Mouse (Mus musculus): Measurements from ENCODE around the gene Krcc1. TPM values are rescaled to one million over a fixed set of nuclear protein-coding genes. Genes with fewer than 3 reads are reported as not detected.

Gene Krcc1
- polyA plus RNA-seq, 1 experiment, result 6.9 TPM

DNA sequence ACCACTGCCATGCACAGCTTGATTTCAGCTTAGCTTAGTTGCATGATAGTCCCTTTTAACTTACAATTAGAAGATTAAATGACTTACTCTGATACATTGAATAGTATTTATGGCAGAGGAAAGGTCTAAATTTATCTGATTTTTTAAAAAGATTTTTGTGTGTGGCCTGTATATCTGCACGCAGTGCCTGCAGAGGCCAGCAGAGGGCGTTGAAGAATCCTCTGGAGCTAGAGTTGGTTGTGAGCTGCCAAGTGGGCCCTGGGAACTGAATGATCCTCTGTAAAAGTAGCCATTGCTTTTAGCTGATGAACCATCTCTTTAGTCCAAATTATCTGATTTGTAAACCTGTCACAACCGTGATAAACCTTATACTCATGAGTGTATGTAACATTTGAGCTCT, 27.3 kb downstream of the Krcc1 start:
- H3K4me3 ChIP-seq (ENCODE audit: low read depth, low read length), result no peak overlapping the region
- TF ChIP-seq CTCF (IDR thresholded peaks at IDR 0.05; ENCODE audit: extremely low read depth, insufficient read length, insufficient replicate concordance, low read depth, low read length) (peak; percentile 73; the same call in 1 of the 2 replicates), POLR2A (IDR thresholded peaks at IDR 0.05; ENCODE audit: low read depth, low read length) (no peak)
- H3K36me3 ChIP-seq (ENCODE audit: control insufficient read depth, insufficient read depth, low read length), result no peaks in the 10 kb centered on the region
- WGBS, result 64% methylated on average over 3 of the region's 3 CpGs
- no peaks in the 10 kb centered on the region for H3K4me1 ChIP-seq (ENCODE audit: control insufficient read depth, insufficient read depth, insufficient read length, low read length)
- H3K27ac ChIP-seq (ENCODE audit: insufficient read depth, low read depth, low read length), result no peak overlapping the region
- H3K27me3 ChIP-seq (ENCODE audit: control insufficient read depth, insufficient read depth, low read length), result no peaks in the 10 kb centered on the region

DNA sequence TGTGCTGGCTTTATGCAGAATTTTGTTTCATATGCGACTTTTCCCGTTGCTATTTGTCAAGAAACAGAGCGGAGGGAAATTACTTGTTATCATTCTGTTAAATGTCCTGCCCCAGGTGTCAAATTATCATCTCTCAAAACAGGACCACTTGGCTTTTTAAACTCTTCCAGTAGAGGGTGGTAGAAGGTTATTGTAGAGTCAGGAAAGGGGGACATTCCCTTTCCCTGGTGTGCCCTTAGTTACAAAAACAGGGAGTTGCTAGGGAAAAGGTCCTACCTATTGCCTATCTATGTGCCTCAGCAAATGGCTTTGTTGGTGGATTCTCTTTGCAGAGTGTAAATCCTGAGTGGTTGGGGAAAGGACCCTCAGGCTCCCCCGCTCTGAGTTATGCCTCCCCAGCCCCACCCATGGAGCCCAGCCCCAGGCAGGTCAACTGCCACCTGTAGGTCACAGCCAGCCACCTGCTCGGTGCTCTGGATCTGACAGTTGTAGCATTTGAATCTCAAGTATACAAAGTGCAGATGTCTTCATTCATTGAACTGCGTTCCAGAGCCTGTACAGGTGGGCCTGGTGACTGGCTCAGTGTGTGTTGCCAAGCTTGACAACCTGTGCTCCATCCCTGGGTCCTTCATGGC, 30.7 kb downstream of the Krcc1 start:
- Histone ChIP-seq H3K4me1 (ENCODE audit: control insufficient read depth, insufficient read depth, insufficient read length, low read length) (no peaks in the 10 kb centered on the region), H3K27me3 (ENCODE audit: control insufficient read depth, insufficient read depth, low read length) (no peaks in the 10 kb centered on the region), H3K27ac (ENCODE audit: insufficient read depth, low read depth, low read length) (no peak overlapping the region), H3K36me3 (ENCODE audit: control insufficient read depth, insufficient read depth, low read length) (no peaks in the 10 kb centered on the region), H3K4me3 (ENCODE audit: low read depth, low read length) (no peak overlapping the region)
- WGBS, result 49% methylated on average over 6 of the region's 6 CpGs
- no peak for TF ChIP-seq CTCF (IDR thresholded peaks at IDR 0.05; ENCODE audit: extremely low read depth, insufficient read length, insufficient replicate concordance, low read depth, low read length)
- no peak for TF ChIP-seq POLR2A (IDR thresholded peaks at IDR 0.05; ENCODE audit: low read depth, low read length)

DNA sequence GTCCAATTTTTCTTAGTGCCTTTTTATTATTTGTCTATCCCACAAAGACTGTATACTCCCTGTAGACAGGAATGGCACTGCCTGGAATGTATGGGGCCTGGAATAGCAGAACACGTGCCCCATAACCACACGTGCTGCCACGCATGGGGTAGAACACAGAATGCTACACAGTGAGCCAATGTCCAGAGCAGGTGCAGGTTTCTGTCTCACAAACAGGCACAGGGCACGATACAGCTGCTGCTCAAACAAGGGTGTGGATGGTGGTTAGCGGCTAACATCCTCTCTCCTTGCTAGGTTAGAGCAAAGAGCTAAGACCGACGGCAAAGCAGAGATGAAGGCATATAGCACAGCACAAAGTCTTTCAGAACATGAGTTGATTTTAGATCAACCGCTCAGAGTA, 36.0 kb downstream of the Krcc1 start:
- no peaks in the 10 kb centered on the region for H3K36me3 ChIP-seq (ENCODE audit: control insufficient read depth, insufficient read depth, low read length)
- 70% methylated on average over 8 of the region's 8 CpGs for WGBS
- H3K27me3 ChIP-seq (ENCODE audit: control insufficient read depth, insufficient read depth, low read length), result no peaks in the 10 kb centered on the region
- no peak overlapping the region for H3K27ac ChIP-seq (ENCODE audit: insufficient read depth, low read depth, low read length)
- no peak overlapping the region for H3K4me3 ChIP-seq (ENCODE audit: low read depth, low read length)
- no peak for TF ChIP-seq POLR2A (IDR thresholded peaks at IDR 0.05; ENCODE audit: low read depth, low read length)
- no peak for TF ChIP-seq CTCF (IDR thresholded peaks at IDR 0.05; ENCODE audit: extremely low read depth, insufficient read length, insufficient replicate concordance, low read depth, low read length)
- no peaks in the 10 kb centered on the region for H3K4me1 ChIP-seq (ENCODE audit: control insufficient read depth, insufficient read depth, insufficient read length, low read length)

DNA sequence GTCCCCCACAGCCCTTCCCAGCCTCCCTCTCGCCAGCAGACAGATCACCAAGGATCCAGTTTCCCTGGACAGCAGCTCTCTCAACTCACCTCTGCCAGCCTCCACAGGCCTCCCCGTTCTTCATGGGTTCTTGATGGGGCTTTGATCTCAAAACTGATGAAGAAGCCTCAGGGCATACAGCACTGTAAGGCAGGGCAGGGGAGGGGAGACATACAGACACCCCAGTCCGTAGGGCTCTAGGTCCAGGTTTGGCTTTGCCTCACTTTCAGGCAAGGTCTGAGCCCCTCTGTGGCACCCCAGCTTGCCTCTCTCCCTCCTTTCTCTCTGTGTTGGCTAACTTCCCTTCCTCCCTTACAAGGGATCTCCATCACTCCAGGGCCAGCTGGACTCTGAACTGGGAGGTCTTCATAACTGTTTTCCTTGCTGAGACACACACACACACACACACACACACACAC, 50.4 kb downstream of the Krcc1 start, which contains the start of gene Smyd1:
Gene Smyd1 (minus strand): TSS at position 408 of the 458 bp plus-strand sequence.
- H3K27me3 ChIP-seq (ENCODE audit: control insufficient read depth, insufficient read depth, low read length), result no peaks in the 10 kb centered on the region
- H3K36me3 ChIP-seq (ENCODE audit: control insufficient read depth, insufficient read depth, low read length), result no peaks in the 10 kb centered on the region
- H3K4me1 ChIP-seq (ENCODE audit: control insufficient read depth, insufficient read depth, insufficient read length, low read length), result no peaks in the 10 kb centered on the region
- WGBS, result 78% methylated on average over 3 of the region's 3 CpGs
- H3K27ac ChIP-seq (ENCODE audit: insufficient read depth, low read depth, low read length), result no peak within 1 kb of the TSS
- no peak within 1 kb of the TSS for H3K4me3 ChIP-seq (ENCODE audit: low read depth, low read length)
- TF ChIP-seq POLR2A (IDR thresholded peaks at IDR 0.05; ENCODE audit: low read depth, low read length) (no peak), CTCF (IDR thresholded peaks at IDR 0.05; ENCODE audit: extremely low read depth, insufficient read length, insufficient replicate concordance, low read depth, low read length) (no peak)

DNA sequence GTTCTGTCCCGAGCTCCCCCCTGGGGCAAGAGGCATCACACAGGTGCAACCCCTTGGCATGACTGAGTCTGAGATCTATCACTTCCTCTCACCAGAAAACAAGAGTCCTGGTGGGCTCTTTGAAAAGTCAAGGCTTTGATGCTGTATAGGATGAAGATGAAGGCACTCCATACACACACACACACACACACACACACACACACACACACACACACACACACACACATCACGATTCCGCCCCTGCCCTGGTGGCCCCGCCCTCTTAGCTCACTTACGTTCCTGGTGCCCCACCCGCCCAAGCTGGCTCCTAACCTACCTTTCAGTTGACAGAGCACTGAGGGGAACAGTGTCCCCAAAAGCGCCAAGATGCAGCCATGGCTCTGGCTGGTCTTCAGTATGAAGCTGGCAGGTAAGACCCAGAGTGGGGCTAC, 51.0 kb downstream of the Krcc1 start, which contains the start of gene Cd8b1:
Gene Cd8b1 (plus strand): TSS at position 298 of the 431 bp plus-strand sequence.
- WGBS, result 40% methylated on average over 7 of the region's 7 CpGs
- H3K27ac ChIP-seq (ENCODE audit: insufficient read depth, low read depth, low read length), result no peak within 1 kb of the TSS
- H3K27me3 ChIP-seq (ENCODE audit: control insufficient read depth, insufficient read depth, low read length), result no peaks in the 10 kb centered on the region
- H3K4me1 ChIP-seq (ENCODE audit: control insufficient read depth, insufficient read depth, insufficient read length, low read length), result no peaks in the 10 kb centered on the region
- TF ChIP-seq POLR2A (IDR thresholded peaks at IDR 0.05; ENCODE audit: low read depth, low read length) (no peak), CTCF (IDR thresholded peaks at IDR 0.05; ENCODE audit: extremely low read depth, insufficient read length, insufficient replicate concordance, low read depth, low read length) (no peak)
- no peaks in the 10 kb centered on the region for H3K36me3 ChIP-seq (ENCODE audit: control insufficient read depth, insufficient read depth, low read length)
- no peak within 1 kb of the TSS for H3K4me3 ChIP-seq (ENCODE audit: low read depth, low read length)

DNA sequence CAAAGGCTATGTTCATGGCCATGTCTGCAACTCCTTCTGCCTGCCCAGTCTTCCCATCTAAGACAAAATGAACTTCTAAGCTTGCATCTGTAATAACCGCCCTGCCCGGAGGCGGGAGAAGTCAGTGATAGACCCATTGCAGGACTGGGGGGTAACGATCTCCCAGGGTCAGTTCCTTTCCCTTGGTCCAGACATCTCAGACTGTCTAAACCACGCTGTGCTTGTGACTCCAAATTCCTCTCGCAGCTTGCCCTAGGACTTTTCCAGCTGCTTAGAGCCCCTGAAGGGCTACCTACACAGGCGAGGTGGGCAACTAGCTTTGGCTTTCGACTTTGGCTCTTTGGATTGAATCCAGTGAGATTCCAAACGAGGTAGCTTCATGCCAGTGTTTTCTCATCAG, 53.3 kb downstream of the Krcc1 start:
- WGBS, result 80% methylated on average over 9 of the region's 9 CpGs
- H3K27ac ChIP-seq (ENCODE audit: insufficient read depth, low read depth, low read length), result no peak overlapping the region
- no peak overlapping the region for H3K4me3 ChIP-seq (ENCODE audit: low read depth, low read length)
- no peak for TF ChIP-seq POLR2A (IDR thresholded peaks at IDR 0.05; ENCODE audit: low read depth, low read length)
- TF ChIP-seq CTCF (IDR thresholded peaks at IDR 0.05; ENCODE audit: extremely low read depth, insufficient read length, insufficient replicate concordance, low read depth, low read length), result no peak
- no peaks in the 10 kb centered on the region for H3K27me3 ChIP-seq (ENCODE audit: control insufficient read depth, insufficient read depth, low read length)
- H3K36me3 ChIP-seq (ENCODE audit: control insufficient read depth, insufficient read depth, low read length), result no peaks in the 10 kb centered on the region
- no peaks in the 10 kb centered on the region for H3K4me1 ChIP-seq (ENCODE audit: control insufficient read depth, insufficient read depth, insufficient read length, low read length)

DNA sequence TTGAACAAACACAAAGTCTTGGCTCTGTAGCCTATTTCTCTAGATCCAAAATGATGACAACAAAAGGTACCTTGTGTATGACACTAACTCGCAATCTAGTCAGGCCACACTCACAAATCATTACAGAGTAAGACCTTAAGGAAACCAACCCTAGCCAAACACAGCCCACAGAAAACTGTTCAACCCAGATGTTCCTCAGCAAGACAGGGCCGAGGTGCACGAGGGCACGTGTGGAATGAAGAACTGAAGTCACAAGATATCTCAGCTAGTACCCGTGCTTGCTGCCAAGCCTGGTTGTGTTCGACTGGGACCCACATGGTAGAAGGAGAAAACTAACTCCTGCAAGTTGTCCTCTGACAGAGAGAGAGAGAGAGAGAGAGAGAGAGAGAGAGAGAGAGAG, 58.4 kb downstream of the Krcc1 start:
- Histone ChIP-seq H3K4me1 (ENCODE audit: control insufficient read depth, insufficient read depth, insufficient read length, low read length) (no peaks in the 10 kb centered on the region), H3K27ac (ENCODE audit: insufficient read depth, low read depth, low read length) (no peak overlapping the region), H3K27me3 (ENCODE audit: control insufficient read depth, insufficient read depth, low read length) (no peaks in the 10 kb centered on the region), H3K36me3 (ENCODE audit: control insufficient read depth, insufficient read depth, low read length) (no peaks in the 10 kb centered on the region), H3K4me3 (ENCODE audit: low read depth, low read length) (no peak overlapping the region)
- 74% methylated on average over 6 of the region's 6 CpGs for WGBS
- no peak for TF ChIP-seq CTCF (IDR thresholded peaks at IDR 0.05; ENCODE audit: extremely low read depth, insufficient read length, insufficient replicate concordance, low read depth, low read length)
- no peak for TF ChIP-seq POLR2A (IDR thresholded peaks at IDR 0.05; ENCODE audit: low read depth, low read length)

All from small intestine, adult 2 months (tissue).